Mouse (Mus musculus) embryonic facial prominence, embryonic 15.5 days (tissue): ENCODE measurements around the gene Myo1h. TPM values are rescaled to one million over a fixed set of nuclear protein-coding genes. Genes with fewer than 3 reads are reported as not detected.

Experiments used
- ATAC-seq: fragments of 200-750 bp; cut with Nextera tagmentation; 2 replicates; pipeline ENCODE4 v1.8.0; 2017; ENCODE audit warnings: low read depth, moderate TSS enrichment; ENCODE audit not compliant: insufficient number of reproducible peaks, low FRiP score, low TSS enrichment
- H3K27ac ChIP-seq: fragments of 300-500 bp; sonication (generic); replicated peaks from 2 replicates; pipeline ENCODE4 v1.5.1; 2015; ENCODE audit warnings: mild to moderate bottlenecking, inconsistent platforms
- H3K27me3 ChIP-seq: fragments of 300-500 bp; sonication (generic); 2 replicates; pipeline ENCODE4 v1.6.1; 2015; ENCODE audit warnings: inconsistent platforms
- H3K36me3 ChIP-seq: fragments of 300-500 bp; sonication (generic); 2 replicates; pipeline ENCODE4 v1.6.1; 2015; ENCODE audit warnings: mild to moderate bottlenecking, inconsistent platforms
- H3K4me1 ChIP-seq: fragments of 300-500 bp; sonication (generic); 2 replicates; pipeline ENCODE4 v1.6.1; 2015; ENCODE audit warnings: inconsistent platforms
- H3K4me2 ChIP-seq: fragments of 300-500 bp; sonication (generic); replicated peaks from 2 replicates; pipeline ENCODE4 v1.6.1; 2015; ENCODE audit warnings: mild to moderate bottlenecking, inconsistent platforms
- H3K4me3 ChIP-seq: fragments of 300-500 bp; sonication (generic); replicated peaks from 2 replicates; pipeline ENCODE4 v1.5.1; 2015; ENCODE audit warnings: mild to moderate bottlenecking, inconsistent platforms
- H3K9ac ChIP-seq: fragments of 300-500 bp; sonication (generic); 2 replicates; pipeline ENCODE4 v1.6.1; 2015; ENCODE audit warnings: inconsistent platforms
- H3K9me3 ChIP-seq: fragments of 300-500 bp; sonication (generic); replicated peaks from 2 replicates; pipeline ENCODE4 v1.6.1; 2016; ENCODE audit warnings: inconsistent platforms
- WGBS: fragments of 180-500 bp; shearing (Covaris S2); methylation state at CpG from one replicate; pipeline ENCODE4 v1.1.7; 2015; 5-methylcytosine and 5-hydroxymethylcytosine counted together
- microRNA-seq: library from miRNA; unstranded; fragments of <30 nt; microRNA quantifications from one replicate; pipeline ENCODE4, GENCODE M21; 2016; ENCODE audit warnings: borderline number of aligned reads
- polyA plus RNA-seq: library from polyadenylated mRNA; unstranded; fragments of >200 nt; fragmentation: Nextera tagmentation; extraction: Ambion mirVana; gene quantifications from 2 replicates; pipeline ENCODE4 v1.2.1, GENCODE M21; 2015

Gene Myo1h
- polyA plus RNA-seq, 1 experiment from 2014 or later: 5.8 TPM

GRCm38 (mm10) chr5:114407269-114407668, 118.3 kb downstream of the Myo1h start:
- Histone ChIP-seq H3K36me3 (peaks cover 100% of the 10 kb centered on the region), H3K27me3 (no peaks in the 10 kb centered on the region), H3K4me3 (no peak overlapping the region), H3K4me1 (0 out of 2 replicates have a peak, but pooled peaks cover 4% of the 10 kb centered on the region), H3K9me3 (no peaks in the 10 kb centered on the region), H3K27ac (no peak overlapping the region), H3K9ac (no peak overlapping the region), H3K4me2 (no peak overlapping the region)
- WGBS: 82% methylated on average over 10 of the region's 10 CpGs
- ATAC-seq: no peak

- Histone ChIP-seq H3K4me2 (no peak overlapping the region), H3K27ac (no peak overlapping the region), H3K36me3 (peaks cover 100% of the 10 kb centered on the region), H3K4me3 (no peak overlapping the region), H3K27me3 (no peaks in the 10 kb centered on the region), H3K4me1 (0 out of 2 replicates have a peak, but pooled peaks cover 4% of the 10 kb centered on the region), H3K9ac (no peak overlapping the region), H3K9me3 (no peaks in the 10 kb centered on the region)
- WGBS: 82% methylated on average over 9 of the region's 9 CpGs
- ATAC-seq: no peak
These were observed 118.8 kb downstream of the Myo1h start for GRCm38 (mm10) chr5:114407810-114408209.

- no peak for ATAC-seq
- Histone ChIP-seq H3K4me3 (no peak overlapping the region), H3K9me3 (no peaks in the 10 kb centered on the region), H3K4me1 (0 out of 2 replicates have a peak, but pooled peaks cover 8% of the 10 kb centered on the region), H3K36me3 (peaks cover 100% of the 10 kb centered on the region), H3K27me3 (no peaks in the 10 kb centered on the region), H3K4me2 (no peak overlapping the region), H3K27ac (no peak overlapping the region), H3K9ac (no peak overlapping the region)
- 84% methylated on average over 11 of the region's 11 CpGs for WGBS
These were observed 119.9 kb downstream of the Myo1h start for GRCm38 (mm10) chr5:114408846-114409245.

GRCm38 (mm10) chr5:114410429-114410828, 121.5 kb downstream of the Myo1h start:
- Histone ChIP-seq H3K4me1 (0 out of 2 replicates have a peak, but pooled peaks cover 8% of the 10 kb centered on the region), H3K9ac (no peak overlapping the region), H3K36me3 (peaks cover 100% of the 10 kb centered on the region), H3K4me2 (no peak overlapping the region), H3K27me3 (no peaks in the 10 kb centered on the region), H3K27ac (no peak overlapping the region), H3K9me3 (no peaks in the 10 kb centered on the region), H3K4me3 (no peak overlapping the region)
- ATAC-seq: no peak
- WGBS: 86% methylated on average over 13 of the region's 13 CpGs

- H3K27me3 ChIP-seq: no peaks in the 10 kb centered on the region
- no peak overlapping the region for H3K4me2 ChIP-seq
- no peak overlapping the region for H3K27ac ChIP-seq
- peaks cover 100% of the 10 kb centered on the region for H3K36me3 ChIP-seq
- H3K9me3 ChIP-seq: no peaks in the 10 kb centered on the region
- ATAC-seq: no peak
- no peak overlapping the region for H3K4me3 ChIP-seq
- no peak overlapping the region for H3K9ac ChIP-seq
- H3K4me1 ChIP-seq: 0 out of 2 replicates have a peak, but pooled peaks cover 5% of the 10 kb centered on the region
- WGBS: 54% methylated on average over 23 of the region's 23 CpGs
These were observed 123.5 kb downstream of the Myo1h start for GRCm38 (mm10) chr5:114412361-114412998.

GRCm38 (mm10) chr5:114413067-114413735, 124.2 kb downstream of the Myo1h start:
- Histone ChIP-seq H3K4me3 (no peak overlapping the region), H3K36me3 (peaks cover 99% of the 10 kb centered on the region), H3K27me3 (no peaks in the 10 kb centered on the region), H3K4me1 (0 out of 2 replicates have a peak, but pooled peaks cover 4% of the 10 kb centered on the region), H3K4me2 (no peak overlapping the region), H3K27ac (no peak overlapping the region; the same call in 1 of the 2 replicates), H3K9ac (no peak overlapping the region), H3K9me3 (no peaks in the 10 kb centered on the region)
- 67% methylated on average over 16 of the region's 16 CpGs for WGBS
- no peak for ATAC-seq

Small RNA genes within 50 kb of the gene (microRNA-seq; reads per million reads assigned to microRNA genes)
- gene Mir7027: not detected

Other genes starting within 250 kb of the Myo1h start
- gene Usp30, start 223.7 kb upstream of the Myo1h start, polyA plus RNA-seq: 12.6 and 12.7 TPM in 2 replicates
- 0.38 and 0.48 TPM in 2 replicates for gene Svop, start 197.6 kb upstream of the Myo1h start, polyA plus RNA-seq
- gene Alkbh2, start 160.9 kb upstream of the Myo1h start, polyA plus RNA-seq: 10.7 and 11.1 TPM in 2 replicates
- gene Ung, start 158.8 kb upstream of the Myo1h start, polyA plus RNA-seq: 37.1 and 38.2 TPM in 2 replicates
- 2.0 and 2.6 TPM in 2 replicates for gene Acacb, start 142.6 kb upstream of the Myo1h start, polyA plus RNA-seq
- 2.5 and 5.1 TPM in 2 replicates for gene Foxn4, start 15.4 kb upstream of the Myo1h start, polyA plus RNA-seq
- gene Kctd10, start 91.3 kb downstream of the Myo1h start, polyA plus RNA-seq: 122 and 129 TPM in 2 replicates
- 41.2 and 43.6 TPM in 2 replicates for gene Ube3b, start 91.4 kb downstream of the Myo1h start, polyA plus RNA-seq
- 28.1 and 29.2 TPM in 2 replicates for gene Mmab, start 154.9 kb downstream of the Myo1h start, polyA plus RNA-seq
- 49.6 and 51.8 TPM in 2 replicates for gene Mvk, start 155.1 kb downstream of the Myo1h start, polyA plus RNA-seq